Mouse (Mus musculus): ENCODE data around the gene Fbxo36. TPM values are rescaled to one million over a fixed set of nuclear protein-coding genes. Genes with fewer than 3 reads are reported as not detected.

The Fbxo36 gene
- total RNA-seq (2021), result 10 to 100 TPM; 11.2 to 19.9 TPM
- long read RNA-seq, experiment 1, transcript Fbxo36-201 (4 exons, 901 nt), result major isoform, 5 of 8 reads
- long read RNA-seq, experiment 1, partial matches to known transcripts, result 0 of 8 reads
- long read RNA-seq, experiment 1, other reads (novel, unspliced or antisense), result 2 of 8 reads
- long read RNA-seq, experiment 2, transcript Fbxo36-201 (4 exons, 901 nt), result major isoform, 18 of 22 reads
- long read RNA-seq, experiment 2, partial matches to known transcripts, result 1 of 22 reads
- long read RNA-seq, experiment 2, other reads (novel, unspliced or antisense), result 2 of 22 reads

GRCm38 (mm10) chr1:84839309-84840017 lies at the start of gene Fbxo36:
Gene Fbxo36 (plus strand): TSS chr1:84839841.
- peak; percentile 92 to 93 for DNase-seq (ENCODE audit: low spot score in 2 of 2)

DNA sequence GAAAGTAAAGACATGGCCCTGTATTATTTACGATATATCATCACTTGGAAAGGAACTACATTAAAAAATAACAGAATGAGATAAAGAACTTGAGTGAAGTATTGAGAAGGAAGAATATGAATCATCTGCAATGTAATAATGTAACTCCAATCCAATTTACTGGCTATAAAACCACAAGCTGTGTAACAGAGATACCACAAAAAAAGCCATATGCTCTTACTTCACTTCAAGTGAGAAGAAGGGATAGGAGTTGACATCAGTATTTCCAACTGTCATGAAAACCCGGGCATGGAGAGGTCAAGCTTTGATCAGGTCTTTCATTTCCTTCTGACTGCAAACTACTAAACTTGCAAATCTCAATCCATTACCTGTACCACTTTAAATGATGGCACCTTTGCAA lies 48.2 kb upstream of the Fbxo36 start:
- DNase-seq (ENCODE audit: low spot score in 2 of 2), result no peak

GRCm38 (mm10) chr1:84795335-84795734 lies 44.3 kb upstream of the Fbxo36 start:
- no peak for DNase-seq (ENCODE audit: low spot score in 2 of 2)

DNA sequence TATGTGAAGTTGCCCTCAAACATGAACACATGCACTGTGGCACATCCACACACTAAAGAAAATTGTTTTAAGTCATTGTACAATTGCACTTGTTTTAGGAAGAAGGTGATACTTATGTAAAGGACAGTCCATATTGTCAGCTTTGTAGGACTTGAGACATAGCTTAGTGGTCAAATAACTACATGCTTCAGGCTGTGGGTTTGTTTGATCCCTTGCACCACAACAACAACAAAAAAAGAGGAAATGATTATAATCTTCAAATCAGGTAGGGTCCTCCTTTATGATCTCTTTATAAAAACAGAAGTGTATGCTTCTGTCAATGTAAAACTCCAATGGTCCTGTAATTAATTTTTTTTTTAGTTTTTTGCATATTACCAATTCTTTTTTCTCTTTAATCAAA lies 40.5 kb upstream of the Fbxo36 start:
- DNase-seq (ENCODE audit: low spot score in 2 of 2), result no peak

GRCm38 (mm10) chr1:84803788-84804187 lies 35.9 kb upstream of the Fbxo36 start:
- DNase-seq (ENCODE audit: low spot score in 2 of 2), result no peak

DNA sequence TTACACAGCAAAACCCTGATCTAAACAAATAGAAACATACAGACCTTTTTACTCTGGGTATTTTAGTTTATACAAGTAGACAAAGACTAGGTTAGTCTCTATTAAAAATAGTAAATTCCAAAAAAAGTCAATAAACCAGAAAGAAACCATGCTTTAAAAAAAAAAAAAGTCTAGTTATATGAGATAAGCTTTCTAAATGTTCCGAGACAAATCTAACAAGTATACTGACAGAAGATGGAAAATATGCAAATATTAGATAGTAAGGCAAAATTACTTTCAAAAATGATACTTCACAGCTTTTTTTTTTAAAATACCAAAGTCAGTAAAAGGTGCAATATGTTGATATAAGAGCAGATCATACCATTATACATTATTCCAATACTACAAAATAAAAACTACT lies 22.0 kb upstream of the Fbxo36 start:
- no peak for DNase-seq (ENCODE audit: low spot score in 2 of 2)

DNA sequence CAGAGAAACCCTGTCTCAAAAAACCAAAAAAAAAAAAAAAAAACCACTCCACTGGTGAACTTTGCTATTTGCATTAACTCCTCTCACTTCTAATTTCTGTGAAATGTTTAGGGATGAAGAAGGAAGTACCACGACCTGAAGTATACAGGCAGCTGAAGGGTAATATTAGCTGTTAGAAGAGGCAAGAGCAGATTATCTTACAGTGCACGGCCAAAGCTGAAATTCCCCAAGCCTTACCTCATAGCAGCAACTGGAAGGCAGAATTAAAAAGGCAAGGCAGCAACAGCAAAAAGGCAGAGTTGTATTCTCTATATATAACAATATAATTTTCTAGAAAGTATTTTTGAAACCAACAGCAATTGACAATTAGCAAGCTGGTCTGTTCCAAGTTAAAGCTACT lies 14.6 kb upstream of the Fbxo36 start:
- no peak for DNase-seq (ENCODE audit: low spot score in 2 of 2)

- DNase-seq (ENCODE audit: low spot score in 2 of 2), result no peak
These were observed 2.0 kb upstream of the Fbxo36 start for GRCm38 (mm10) chr1:84837523-84838145.

- DNase-seq (ENCODE audit: low spot score in 2 of 2), result no peak
These were observed 1.5 kb upstream of the Fbxo36 start for GRCm38 (mm10) chr1:84838156-84838555.

- peak; percentile 60 to 63 for DNase-seq (ENCODE audit: low spot score in 2 of 2)
These were observed 955 bp upstream of the Fbxo36 start for GRCm38 (mm10) chr1:84838621-84839151.

DNA sequence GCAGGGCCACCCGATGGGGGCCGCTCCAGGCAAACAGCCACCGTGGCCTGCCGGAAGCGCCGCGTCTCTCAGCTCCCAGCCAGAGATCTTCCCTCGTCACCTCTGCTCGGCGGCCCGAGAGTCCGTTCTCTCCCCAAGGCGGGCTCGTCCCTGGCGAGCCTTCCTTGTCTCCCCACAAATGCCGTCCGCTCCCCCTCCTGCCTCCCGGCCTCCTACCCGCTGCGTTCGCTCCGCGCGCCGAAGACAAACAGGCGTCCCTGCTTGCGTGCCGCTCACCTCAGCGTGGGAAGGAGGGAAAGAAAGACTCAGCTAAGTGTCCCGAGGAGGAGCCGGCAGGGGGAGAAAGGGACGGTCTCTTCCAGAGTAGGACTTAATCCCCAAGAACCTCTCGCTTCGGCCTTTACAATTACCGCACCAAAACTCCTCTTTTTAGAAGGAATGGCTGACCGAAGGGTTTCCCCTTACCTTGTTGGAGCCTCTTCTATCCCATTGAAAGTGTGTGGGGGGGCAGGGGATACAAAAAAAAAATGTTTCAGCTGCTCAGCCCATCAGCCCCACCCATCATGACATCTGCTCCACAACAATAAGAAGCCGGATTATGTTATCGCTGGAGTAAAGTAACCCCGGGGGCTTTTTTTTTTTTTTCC lies 500 bp downstream of the Fbxo36 start, which contains the start of gene Trip12:
Gene Trip12 (minus strand): TSS at position 499 of the 647 bp plus-strand sequence.
- no peak for DNase-seq (ENCODE audit: low spot score in 2 of 2)

DNA sequence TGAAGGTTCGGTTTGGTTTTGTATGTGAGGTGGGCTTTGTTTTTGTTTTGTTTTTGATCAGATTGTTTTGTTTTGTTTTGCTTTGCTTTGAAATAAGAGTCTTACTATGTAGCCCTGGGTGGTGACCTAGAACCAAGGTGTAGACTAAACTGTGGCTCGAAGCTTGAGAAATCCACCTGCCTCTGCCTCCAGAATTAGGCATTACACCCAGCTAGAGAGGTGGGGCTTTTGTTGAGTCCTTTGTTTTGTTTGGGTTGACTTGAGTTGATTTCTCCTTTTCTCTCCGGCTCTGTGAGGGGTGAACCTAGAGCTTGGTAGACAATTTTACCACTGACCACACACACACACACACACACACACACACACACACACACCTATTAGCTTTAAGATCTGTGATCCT lies 1.4 kb downstream of the Fbxo36 start:
- no peak for DNase-seq (ENCODE audit: low spot score in 2 of 2)

DNA sequence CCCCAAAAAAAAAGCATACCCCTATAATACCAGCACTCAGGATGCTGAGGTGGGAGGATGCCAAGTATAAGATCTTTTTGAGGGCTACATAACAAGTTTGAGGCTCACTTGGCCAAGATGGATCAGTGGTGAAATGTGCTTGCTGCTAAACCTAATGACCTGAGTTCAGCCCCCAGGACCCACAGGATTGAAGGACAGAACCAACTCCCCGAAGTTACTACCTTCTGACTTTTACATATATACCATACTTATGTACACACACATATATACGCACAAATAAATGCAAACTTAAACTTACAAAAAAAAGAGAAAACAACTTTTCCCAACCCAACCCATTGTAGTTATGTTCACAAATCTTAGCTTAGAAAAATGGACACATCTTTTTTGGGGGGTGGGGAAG lies 3.7 kb downstream of the Fbxo36 start:
- DNase-seq (ENCODE audit: low spot score in 2 of 2), result no peak

DNA sequence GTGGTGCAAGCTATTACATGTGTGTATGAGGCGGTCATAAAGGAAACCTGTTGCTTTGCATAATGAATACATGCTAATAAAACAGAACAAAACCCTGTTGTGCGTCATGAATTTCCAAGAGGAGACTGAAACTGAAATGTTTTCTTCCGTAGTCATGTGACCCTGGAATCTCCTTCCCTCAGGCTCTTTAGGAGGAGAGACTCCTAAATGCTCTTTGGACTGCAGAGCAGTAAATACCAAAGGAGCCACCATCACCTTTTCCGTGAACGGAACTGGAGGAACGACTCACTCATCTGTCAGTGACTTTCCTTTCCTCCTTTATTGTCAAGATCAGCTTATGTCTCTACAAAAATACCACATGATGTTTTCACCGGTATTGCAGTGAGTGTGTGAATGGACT lies 8.1 kb downstream of the Fbxo36 start:
- no peak for DNase-seq (ENCODE audit: low spot score in 2 of 2)

GRCm38 (mm10) chr1:84848335-84848734 lies 8.7 kb downstream of the Fbxo36 start:
- DNase-seq (ENCODE audit: low spot score in 2 of 2), result no peak

- no peak for DNase-seq (ENCODE audit: low spot score in 2 of 2)
These were observed 9.3 kb downstream of the Fbxo36 start for GRCm38 (mm10) chr1:84848801-84849455.

GRCm38 (mm10) chr1:84849804-84850203 lies 10.2 kb downstream of the Fbxo36 start:
- DNase-seq (ENCODE audit: low spot score in 2 of 2), result no peak

DNA sequence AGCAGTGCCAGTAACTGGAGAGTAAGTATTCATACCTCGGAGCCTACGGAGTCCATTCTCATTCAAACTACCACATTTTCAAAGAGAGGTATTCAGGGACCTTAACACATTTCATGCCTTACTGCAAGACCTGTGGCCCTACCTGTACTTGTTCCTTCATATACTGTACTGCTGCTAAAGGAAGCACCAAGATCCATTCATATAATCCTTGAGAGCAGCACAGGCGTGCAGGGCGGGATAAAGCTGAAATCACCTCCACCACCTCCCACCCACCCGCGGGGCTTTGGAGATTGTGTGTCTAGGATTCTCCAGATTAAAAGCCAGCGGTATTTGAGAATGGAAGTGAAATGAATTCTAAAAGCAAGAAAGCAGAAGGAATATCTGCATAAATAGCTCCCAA lies 10.8 kb downstream of the Fbxo36 start:
- no peak for DNase-seq (ENCODE audit: low spot score in 2 of 2)

GRCm38 (mm10) chr1:84851512-84852235 lies 12.0 kb downstream of the Fbxo36 start:
- DNase-seq (ENCODE audit: low spot score in 2 of 2), result no peak

- no peak for DNase-seq (ENCODE audit: low spot score in 2 of 2)
These were observed 14.1 kb downstream of the Fbxo36 start for GRCm38 (mm10) chr1:84853721-84854120.

All from adrenal gland, adult 18-20 months (tissue).